Mouse (Mus musculus) adrenal gland, postnatal 14 days (tissue): ENCODE measurements around the gene Guca2a. TPM values are rescaled to one million over a fixed set of nuclear protein-coding genes. Genes with fewer than 3 reads are reported as not detected.

Experiments
- DNase-seq: peaks from one replicate; pipeline ENCODE4 v3.0.0; 2021; ENCODE audit warnings: mixed read lengths
- total RNA-seq: library from RNA; stranded (reverse); gene quantifications from 2 replicates; pipeline ENCODE4 v1.2.3, GENCODE M21; 2021

Guca2a gene
- total RNA-seq, 1 experiment from 2014 or later, result not detected

- no peak for DNase-seq
Observed at GRCm38 (mm10) chr4:119642666-119643065, 5.2 kb downstream of the Guca2a start.

- DNase-seq, result no peak
Observed at GRCm38 (mm10) chr4:119657011-119657410, 19.5 kb downstream of the Guca2a start.

- no peak for DNase-seq
Observed at GRCm38 (mm10) chr4:119658246-119658645, 20.7 kb downstream of the Guca2a start.

GRCm38 (mm10) chr4:119658731-119659130 is 21.2 kb downstream of the Guca2a start, which contains the start of gene Guca2b:
TSS of gene Guca2b (minus strand) at chr4:119658954.
- no peak for DNase-seq

GRCm38 (mm10) chr4:119660007-119660406 is 22.5 kb downstream of the Guca2a start:
- no peak for DNase-seq

GRCm38 (mm10) chr4:119662151-119662550 is 24.6 kb downstream of the Guca2a start:
- no peak for DNase-seq

GRCm38 (mm10) chr4:119662976-119663375 is 25.5 kb downstream of the Guca2a start:
- peak; percentile 71 for DNase-seq

- DNase-seq, result no peak
Observed at GRCm38 (mm10) chr4:119663409-119664095, 26.0 kb downstream of the Guca2a start.

- DNase-seq, result no peak
Observed at GRCm38 (mm10) chr4:119665166-119665565, 27.7 kb downstream of the Guca2a start.

- peak; percentile 47 for DNase-seq
Observed at GRCm38 (mm10) chr4:119666116-119666515, 28.6 kb downstream of the Guca2a start.

- peak; percentile 75 for DNase-seq
Observed at GRCm38 (mm10) chr4:119667454-119667853, 29.9 kb downstream of the Guca2a start.

GRCm38 (mm10) chr4:119668185-119668584 is 30.7 kb downstream of the Guca2a start:
- no peak for DNase-seq

GRCm38 (mm10) chr4:119668596-119668995 is 31.1 kb downstream of the Guca2a start:
- no peak for DNase-seq

GRCm38 (mm10) chr4:119669356-119670209 is 32.1 kb downstream of the Guca2a start:
- no peak for DNase-seq

GRCm38 (mm10) chr4:119670210-119670555 is 32.7 kb downstream of the Guca2a start:
- no peak for DNase-seq

- DNase-seq, result no peak
Observed at GRCm38 (mm10) chr4:119670736-119671135, 33.2 kb downstream of the Guca2a start.

GRCm38 (mm10) chr4:119671164-119671563 is 33.7 kb downstream of the Guca2a start:
- DNase-seq, result no peak

- no peak for DNase-seq
Observed at GRCm38 (mm10) chr4:119672685-119673084, 35.2 kb downstream of the Guca2a start.

- DNase-seq, result peak; percentile 30
Observed at GRCm38 (mm10) chr4:119682596-119682995, 45.1 kb downstream of the Guca2a start.

GRCm38 (mm10) chr4:119685746-119686145 is 48.2 kb downstream of the Guca2a start:
- DNase-seq, result no peak
